Mouse (Mus musculus): ENCODE data around the gene Kcnk7.
A peak's percentile ranks its signal among the peaks of the same experiment; 100 is the strongest.

The Kcnk7 gene

GRCm38 (mm10) chr19:5726961-5727578, 22.9 kb downstream of the Kcnk7 start:
- DNase-seq (ENCODE audit: low read depth, low spot score), result peak; percentile 49
- no peaks in the 10 kb centered on the region for H3K27me3 ChIP-seq (ENCODE audit: control insufficient read depth, insufficient read depth, low read length, poor library complexity, severe bottlenecking)
- H3K36me3 ChIP-seq (ENCODE audit: control insufficient read depth, insufficient read depth, low read length, poor library complexity, severe bottlenecking), result no peaks in the 10 kb centered on the region

- Histone ChIP-seq H3K36me3 (ENCODE audit: control insufficient read depth, insufficient read depth, low read length, poor library complexity, severe bottlenecking) (no peaks in the 10 kb centered on the region), H3K27me3 (ENCODE audit: control insufficient read depth, insufficient read depth, low read length, poor library complexity, severe bottlenecking) (no peaks in the 10 kb centered on the region)
- peak; percentile 91 for DNase-seq (ENCODE audit: low read depth, low spot score)
These were observed 23.5 kb downstream of the Kcnk7 start for GRCm38 (mm10) chr19:5727701-5728100.

GRCm38 (mm10) chr19:5728631-5729443, 24.7 kb downstream of the Kcnk7 start:
- DNase-seq (ENCODE audit: low read depth, low spot score), result peak; percentile 25
- Histone ChIP-seq H3K27me3 (ENCODE audit: control insufficient read depth, insufficient read depth, low read length, poor library complexity, severe bottlenecking) (no peaks in the 10 kb centered on the region), H3K36me3 (ENCODE audit: control insufficient read depth, insufficient read depth, low read length, poor library complexity, severe bottlenecking) (no peaks in the 10 kb centered on the region)

GRCm38 (mm10) chr19:5729444-5729815, 25.3 kb downstream of the Kcnk7 start, which contains the start of gene Fam89b:
Gene Fam89b (minus strand): TSS chr19:5729653.
- peak; percentile 85 for DNase-seq (ENCODE audit: low read depth, low spot score)

GRCm38 (mm10) chr19:5730314-5731186, 26.4 kb downstream of the Kcnk7 start:
- no peak for DNase-seq (ENCODE audit: low read depth, low spot score)
- Histone ChIP-seq H3K27me3 (ENCODE audit: control insufficient read depth, insufficient read depth, low read length, poor library complexity, severe bottlenecking) (no peaks in the 10 kb centered on the region), H3K36me3 (ENCODE audit: control insufficient read depth, insufficient read depth, low read length, poor library complexity, severe bottlenecking) (no peaks in the 10 kb centered on the region)

More at GRCm38 (mm10) chr19:5729444-5729815, 25.3 kb downstream of the Kcnk7 start, which contains the start of gene Fam89b:
- no peaks in the 10 kb centered on the region for H3K27me3 ChIP-seq (ENCODE audit: control insufficient read depth, insufficient read depth, low read length, poor library complexity, severe bottlenecking)
- H3K36me3 ChIP-seq (ENCODE audit: control insufficient read depth, insufficient read depth, low read length, poor library complexity, severe bottlenecking), result no peaks in the 10 kb centered on the region

GRCm38 (mm10) chr19:5731264-5731978, 27.3 kb downstream of the Kcnk7 start:
- Histone ChIP-seq H3K36me3 (ENCODE audit: control insufficient read depth, insufficient read depth, low read length, poor library complexity, severe bottlenecking) (no peaks in the 10 kb centered on the region), H3K27me3 (ENCODE audit: control insufficient read depth, insufficient read depth, low read length, poor library complexity, severe bottlenecking) (no peaks in the 10 kb centered on the region)
- peak; percentile 94 for DNase-seq (ENCODE audit: low read depth, low spot score)

GRCm38 (mm10) chr19:5734325-5734724, 30.2 kb downstream of the Kcnk7 start:
- no peaks in the 10 kb centered on the region for H3K27me3 ChIP-seq (ENCODE audit: control insufficient read depth, insufficient read depth, low read length, poor library complexity, severe bottlenecking)
- no peak for DNase-seq (ENCODE audit: low read depth, low spot score)
- H3K36me3 ChIP-seq (ENCODE audit: control insufficient read depth, insufficient read depth, low read length, poor library complexity, severe bottlenecking), result no peaks in the 10 kb centered on the region

GRCm38 (mm10) chr19:5739446-5739845, 35.3 kb downstream of the Kcnk7 start:
- Histone ChIP-seq H3K36me3 (ENCODE audit: control insufficient read depth, insufficient read depth, low read length, poor library complexity, severe bottlenecking) (no peaks in the 10 kb centered on the region), H3K27me3 (ENCODE audit: control insufficient read depth, insufficient read depth, low read length, poor library complexity, severe bottlenecking) (no peaks in the 10 kb centered on the region; the same call in 1 of the 2 replicates)

GRCm38 (mm10) chr19:5740320-5741317, 36.5 kb downstream of the Kcnk7 start, which contains the start of gene Ltbp3:
Gene Ltbp3 (plus strand): TSS chr19:5740904.
- no peak for DNase-seq (ENCODE audit: low read depth, low spot score)
- Histone ChIP-seq H3K36me3 (ENCODE audit: control insufficient read depth, insufficient read depth, low read length, poor library complexity, severe bottlenecking) (no peaks in the 10 kb centered on the region), H3K27me3 (ENCODE audit: control insufficient read depth, insufficient read depth, low read length, poor library complexity, severe bottlenecking) (no peaks in the 10 kb centered on the region; the same call in 1 of the 2 replicates)

More at GRCm38 (mm10) chr19:5739446-5739845, 35.3 kb downstream of the Kcnk7 start:
- no peak for DNase-seq (ENCODE audit: low read depth, low spot score)

- DNase-seq (ENCODE audit: low read depth, low spot score), result no peak
- H3K36me3 ChIP-seq (ENCODE audit: control insufficient read depth, insufficient read depth, low read length, poor library complexity, severe bottlenecking), result no peaks in the 10 kb centered on the region
- H3K27me3 ChIP-seq (ENCODE audit: control insufficient read depth, insufficient read depth, low read length, poor library complexity, severe bottlenecking), result no peaks in the 10 kb centered on the region; the same call in 1 of the 2 replicates
These were observed 37.6 kb downstream of the Kcnk7 start for GRCm38 (mm10) chr19:5741641-5742240.

- no peaks in the 10 kb centered on the region; the same call in 1 of the 2 replicates for H3K27me3 ChIP-seq (ENCODE audit: control insufficient read depth, insufficient read depth, low read length, poor library complexity, severe bottlenecking)
- no peaks in the 10 kb centered on the region for H3K36me3 ChIP-seq (ENCODE audit: control insufficient read depth, insufficient read depth, low read length, poor library complexity, severe bottlenecking)
- DNase-seq (ENCODE audit: low read depth, low spot score), result no peak
These were observed 38.1 kb downstream of the Kcnk7 start for GRCm38 (mm10) chr19:5742241-5742641.

GRCm38 (mm10) chr19:5743576-5743975, 39.4 kb downstream of the Kcnk7 start:
- DNase-seq (ENCODE audit: low read depth, low spot score), result no peak
- no peaks in the 10 kb centered on the region; the same call in 1 of the 2 replicates for H3K27me3 ChIP-seq (ENCODE audit: control insufficient read depth, insufficient read depth, low read length, poor library complexity, severe bottlenecking)
- H3K36me3 ChIP-seq (ENCODE audit: control insufficient read depth, insufficient read depth, low read length, poor library complexity, severe bottlenecking), result no peaks in the 10 kb centered on the region

Measured in splenic B cell, adult 2 months (primary cell).